Mouse (Mus musculus): ENCODE measurements at regions not wholly inside any gene's neighbourhood (a gene's known extent, or its start where the extent isn't known, plus 50 kb on each side); places are given as distances from the start of the nearest gene placed in this dataset.

DNA sequence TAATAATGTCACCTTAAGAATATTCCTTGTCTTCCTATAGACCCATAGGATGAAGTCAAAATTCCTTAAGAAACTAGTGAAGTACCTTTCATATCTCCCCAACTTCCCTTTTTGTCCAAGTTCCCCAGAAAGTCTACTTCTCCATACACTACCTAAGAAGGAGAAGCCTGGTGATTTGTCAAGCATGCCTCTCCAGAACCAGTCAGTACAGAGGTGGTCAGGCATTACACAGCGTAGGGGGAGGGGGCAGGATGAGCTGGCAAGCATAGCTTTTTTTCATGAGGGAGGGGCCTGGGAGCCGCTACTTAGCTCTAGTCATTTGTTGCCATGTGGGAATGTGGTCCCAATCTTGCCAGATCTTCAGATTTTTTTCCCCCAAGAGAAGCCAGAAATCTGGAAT, 54.0 kb upstream of the Satb2 start:
- no peak for DNase-seq

DNA sequence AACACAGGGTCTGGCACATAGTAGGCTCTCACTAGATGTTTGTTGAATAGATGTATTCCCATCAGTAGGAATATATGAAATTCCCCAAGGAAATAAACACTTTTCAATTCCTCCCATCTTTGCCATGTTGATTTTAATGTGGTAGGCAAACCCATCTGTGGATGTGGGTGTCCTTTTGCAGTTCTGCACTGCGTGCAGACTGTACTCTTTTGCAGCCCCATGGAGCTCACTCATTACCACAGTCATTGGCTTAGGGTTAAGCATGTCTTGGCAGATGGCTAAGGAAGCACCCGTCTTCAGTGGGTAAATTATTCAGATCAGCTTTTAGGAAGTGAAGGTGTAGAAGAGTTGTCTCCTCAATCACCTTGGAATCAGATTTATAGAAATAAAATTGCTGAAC, 54.8 kb upstream of the Satb2 start:
- no peak for DNase-seq

DNA sequence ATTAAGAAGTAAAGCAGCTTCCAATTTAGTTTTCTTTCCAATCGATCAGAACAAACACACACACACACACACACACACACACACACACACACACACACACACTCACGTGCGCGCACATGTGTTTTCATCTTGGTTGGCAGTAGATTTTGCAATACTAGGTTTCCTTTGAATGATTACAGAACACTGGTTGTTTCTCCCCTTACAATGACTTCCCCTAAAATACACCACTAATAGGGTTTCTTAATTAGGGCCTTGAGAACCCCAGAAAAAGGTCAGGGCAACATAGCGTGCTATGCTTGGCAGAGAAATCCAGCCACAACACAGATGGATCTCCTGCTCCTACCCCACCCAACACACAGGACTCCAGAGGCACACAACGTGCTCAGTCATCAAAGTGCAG, 56.0 kb upstream of the Satb2 start:
- no peak for DNase-seq

DNA sequence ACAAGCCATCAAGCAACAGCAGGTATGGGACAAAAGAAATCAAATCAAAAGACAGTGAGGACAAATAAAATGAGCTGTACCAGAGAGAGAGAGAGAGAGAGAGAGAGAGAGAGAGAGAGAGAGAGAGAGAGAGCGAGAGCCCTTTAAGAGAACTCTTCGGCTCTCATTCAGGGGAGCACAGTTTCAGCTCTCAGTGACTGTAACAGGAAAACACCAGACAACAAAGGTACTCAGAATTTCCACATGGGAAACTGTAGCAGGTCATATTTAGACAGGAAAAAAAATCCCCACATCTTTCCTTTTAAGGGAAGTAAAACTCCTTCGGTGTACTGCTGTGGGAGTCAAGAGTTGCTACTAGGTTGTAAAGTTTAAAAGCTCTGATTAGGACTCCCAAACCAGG, 57.9 kb upstream of the Satb2 start:
- DNase-seq = no peak

DNA sequence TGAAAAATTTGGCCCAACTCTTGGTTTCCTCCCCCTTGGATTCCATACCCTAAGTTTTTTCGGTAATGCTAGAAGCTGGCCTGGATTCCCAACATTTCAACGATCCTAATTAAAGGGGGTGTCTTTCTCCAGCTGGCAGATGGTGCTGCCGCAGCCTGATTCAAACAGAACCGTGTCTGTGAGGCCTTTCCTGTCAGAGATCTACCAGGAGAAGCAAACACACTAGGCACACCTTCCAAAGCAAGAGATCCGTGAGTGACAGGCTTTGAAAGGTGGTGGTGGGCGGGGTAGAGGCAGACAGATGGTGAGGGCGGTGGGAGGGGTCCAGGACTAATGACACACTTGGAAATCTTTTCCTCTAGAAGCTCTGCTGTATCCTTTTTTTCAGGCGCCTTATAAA, 61.8 kb upstream of the Satb2 start:
- DNase-seq = no peak

DNA sequence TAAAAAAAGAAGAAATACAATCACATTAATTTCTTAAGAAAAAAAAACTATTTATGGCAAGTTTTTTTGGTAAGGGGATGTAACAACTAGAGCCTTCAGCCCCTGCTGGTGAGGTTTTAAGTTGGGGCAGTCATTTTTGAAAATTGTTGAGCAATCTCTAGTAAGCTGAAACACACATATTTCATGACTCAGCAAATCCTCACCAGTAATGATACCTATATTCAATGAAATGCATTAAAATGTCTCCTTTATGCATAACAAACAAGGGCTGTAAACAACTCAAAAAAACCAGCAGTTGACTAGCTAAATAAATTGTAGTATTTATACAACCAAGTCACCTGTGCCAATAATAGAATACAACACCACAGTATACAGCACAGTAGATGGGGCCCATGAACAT, 63.1 kb upstream of the Satb2 start:
- DNase-seq = no peak

DNA sequence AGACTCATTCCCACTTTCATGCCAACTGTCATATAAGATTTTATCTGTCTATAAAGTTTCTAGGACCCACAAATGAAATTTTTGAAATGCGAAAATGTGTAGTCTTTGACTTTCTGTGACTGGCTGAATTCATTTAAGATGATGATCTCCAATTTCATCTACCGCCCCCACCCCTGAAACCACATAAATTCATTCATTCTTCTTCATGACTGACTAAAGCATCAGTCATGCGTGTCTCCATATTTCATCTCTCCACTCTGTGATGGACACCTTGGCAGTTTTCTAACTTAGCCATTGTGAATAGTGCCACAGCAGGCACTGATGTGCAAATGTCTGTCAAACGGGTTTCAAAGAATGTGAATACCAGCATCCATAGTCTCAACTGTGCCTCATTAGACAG, 75.4 kb upstream of the Satb2 start:
- no peak for DNase-seq

DNA sequence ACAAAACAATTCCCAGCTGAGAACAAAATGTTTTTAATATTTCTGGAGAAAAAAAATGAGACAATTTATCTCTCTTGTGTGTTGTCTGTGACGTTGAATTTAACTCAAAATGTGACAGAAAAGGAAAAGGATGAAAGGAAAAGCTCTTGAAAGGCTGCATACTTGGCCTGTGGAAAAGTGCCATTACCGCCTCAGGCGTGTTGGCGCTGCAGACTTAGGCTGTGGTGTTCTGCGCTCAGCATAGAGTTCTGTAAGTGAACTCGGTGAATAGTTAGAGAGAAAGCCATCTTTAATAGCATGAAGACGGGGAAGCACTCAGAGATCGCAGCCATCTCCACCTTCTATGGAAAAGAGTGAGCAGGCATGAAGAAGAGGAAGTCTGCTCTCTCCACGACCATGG, 77.5 kb upstream of the Satb2 start:
- no peak for DNase-seq

DNA sequence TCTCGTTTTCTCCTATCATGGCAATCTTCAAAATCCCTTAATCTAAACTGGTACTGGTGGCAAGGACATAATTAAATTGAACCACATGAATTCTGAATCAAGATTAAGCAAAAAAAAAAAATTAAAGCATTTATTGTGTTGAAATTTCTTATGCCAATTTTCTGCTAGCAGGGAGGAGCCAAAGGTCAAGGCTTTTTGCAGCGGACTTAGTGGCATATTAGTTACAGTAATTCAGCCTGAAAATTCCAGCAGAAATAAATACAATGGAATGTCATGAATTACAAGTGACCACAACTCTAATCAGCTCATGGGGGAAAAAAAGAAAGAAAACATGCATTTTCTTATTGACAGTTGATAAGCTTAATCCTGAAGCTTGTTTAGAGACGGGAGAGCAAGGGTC, 80.8 kb upstream of the Satb2 start:
- DNase-seq = no peak

DNA sequence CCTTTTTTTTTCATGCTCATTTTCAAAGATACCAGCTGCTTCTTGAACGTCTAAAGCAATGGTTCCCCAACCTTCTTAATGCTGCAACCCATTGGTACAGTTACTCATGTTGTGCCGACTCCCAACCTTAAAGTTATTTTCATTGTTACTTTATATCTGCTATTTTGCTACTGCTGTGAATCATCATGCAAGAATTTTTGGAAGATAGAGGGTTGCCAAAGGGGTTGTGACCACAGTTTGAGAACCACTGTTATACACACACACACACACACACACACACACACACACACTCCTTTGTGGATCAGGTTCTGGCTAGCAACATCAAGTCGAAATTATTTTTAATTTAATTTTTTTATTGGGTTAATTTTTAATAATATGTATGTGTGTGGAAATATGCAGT, 96.8 kb upstream of the Satb2 start:
- no peak for DNase-seq

DNA sequence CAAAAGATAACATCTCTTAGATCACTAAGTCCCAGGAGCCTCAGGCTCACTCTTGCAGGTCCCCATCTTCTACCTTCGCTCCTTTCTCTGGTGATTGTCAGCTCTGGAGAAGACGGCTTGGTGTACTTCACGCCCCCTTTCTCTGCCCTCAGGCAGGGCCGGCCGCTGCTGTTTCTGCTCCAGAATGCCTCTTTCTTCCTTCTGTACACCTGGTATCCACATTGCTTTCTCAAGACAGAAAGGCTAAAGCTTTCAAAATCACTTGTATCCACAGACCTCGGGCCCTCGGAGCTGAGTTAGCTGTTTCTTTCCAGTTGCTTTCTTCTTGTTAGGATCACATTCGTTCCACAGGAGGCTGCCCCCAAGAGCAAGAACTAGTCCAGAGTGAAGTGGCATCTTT, 98.2 kb upstream of the Satb2 start:
- no peak for DNase-seq

DNA sequence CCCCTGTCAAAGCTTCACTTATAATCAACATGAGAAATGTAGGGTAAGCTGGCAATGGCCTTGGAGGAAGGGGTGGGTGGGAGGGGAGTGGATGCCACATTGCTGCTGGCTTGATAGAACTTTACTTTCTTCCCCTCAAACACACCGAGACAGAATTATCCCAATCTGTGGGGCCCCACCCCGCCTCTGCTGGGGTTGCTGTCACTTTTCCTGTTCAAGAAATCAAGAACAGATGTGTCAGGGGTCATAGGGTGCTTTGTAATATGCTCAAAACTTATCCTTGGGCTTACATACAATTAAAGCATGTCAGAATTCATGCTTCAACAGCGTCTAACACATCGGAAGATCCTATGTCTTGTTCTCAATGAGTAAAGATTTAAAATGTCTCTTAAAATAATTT, 101.9 kb upstream of the Satb2 start:
- no peak for DNase-seq

DNA sequence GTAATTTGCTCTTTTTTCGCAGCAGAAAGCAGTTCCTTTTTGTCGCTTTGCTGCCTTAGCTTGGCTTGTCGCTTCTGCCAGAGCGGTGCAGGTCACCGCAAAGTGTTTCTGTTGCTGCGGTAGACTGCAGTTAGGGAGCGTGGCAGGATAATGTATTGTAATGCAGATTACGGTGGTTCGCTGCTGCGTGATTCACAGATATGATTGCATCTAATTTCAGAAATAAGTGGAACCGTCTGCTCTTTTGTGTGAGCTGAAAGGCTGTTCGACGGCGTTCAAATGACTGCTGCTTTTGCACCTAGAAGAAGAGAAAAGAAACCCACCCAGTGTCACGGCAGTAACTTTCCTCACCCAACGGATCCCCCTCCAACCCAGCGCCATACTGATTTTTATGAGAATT, 104.7 kb upstream of the Satb2 start:
- no peak for DNase-seq

DNA sequence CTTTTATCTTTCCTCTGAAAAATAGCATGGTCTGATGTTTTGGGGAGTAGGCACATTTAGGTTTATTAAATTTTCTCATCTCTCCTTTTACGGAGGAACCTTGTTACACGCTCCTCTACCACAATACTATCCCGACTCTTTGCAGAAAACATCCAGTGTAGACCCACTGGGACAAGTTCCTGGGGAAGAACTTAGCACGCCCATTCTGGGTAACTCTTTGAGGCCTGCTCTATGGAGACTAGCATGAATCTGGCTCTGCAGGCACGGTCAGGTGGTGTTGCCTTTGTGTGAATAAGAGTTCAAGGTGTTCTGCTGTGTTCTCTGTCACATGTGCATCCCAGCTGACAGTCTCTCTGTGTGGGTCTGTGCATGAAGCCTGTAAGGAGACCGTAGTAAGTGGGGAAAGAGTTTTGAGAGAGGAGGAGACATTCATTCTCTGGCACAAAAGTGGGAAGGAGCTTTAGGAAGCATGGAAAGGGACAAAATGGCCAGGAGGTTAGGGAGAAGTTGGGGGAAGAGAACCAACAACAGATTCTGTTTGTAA, 105.2 kb upstream of the Satb2 start:
- DNase-seq = no peak

DNA sequence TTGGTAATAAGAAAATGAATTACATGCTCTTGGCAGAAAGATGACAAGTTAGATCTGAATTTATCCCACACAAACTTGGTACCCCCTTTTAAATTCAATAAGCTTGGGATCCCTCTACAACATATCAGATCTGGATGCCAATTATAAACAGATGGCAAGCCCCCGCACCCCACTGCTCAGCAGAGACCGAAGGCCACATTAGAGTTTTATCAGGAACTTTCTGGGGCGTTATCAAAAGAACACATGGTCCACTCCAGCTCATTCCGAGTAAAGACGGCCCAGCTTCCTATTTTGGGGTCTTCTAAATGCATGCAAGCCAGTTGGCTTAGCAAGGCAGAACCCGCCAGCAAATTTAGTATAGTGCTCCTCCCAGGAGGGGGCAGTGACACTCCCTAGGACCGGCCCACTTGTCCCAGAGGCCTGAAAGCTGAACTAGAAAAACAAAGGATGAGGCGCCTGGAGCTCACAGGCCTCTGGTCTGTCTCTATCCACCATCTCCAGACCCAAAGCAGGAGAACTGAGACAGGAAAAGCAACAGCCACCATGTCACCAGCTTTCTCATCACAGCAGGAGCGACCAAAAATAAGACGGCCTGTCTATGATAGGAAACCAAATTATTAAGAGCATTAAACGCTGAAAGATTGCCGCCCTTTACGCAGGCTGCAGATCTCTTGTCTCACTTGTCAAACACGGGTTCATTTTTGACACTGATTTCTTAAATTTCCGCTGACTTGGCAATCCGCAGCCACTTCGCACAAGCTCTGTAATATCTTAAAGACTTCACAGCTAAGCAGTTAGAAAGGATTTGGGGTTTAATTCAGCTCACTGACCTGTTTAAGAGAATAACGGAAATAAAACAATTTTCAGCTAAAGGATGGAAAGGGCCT, 117.2 kb upstream of the Satb2 start:
- DNase-seq = no peak

DNA sequence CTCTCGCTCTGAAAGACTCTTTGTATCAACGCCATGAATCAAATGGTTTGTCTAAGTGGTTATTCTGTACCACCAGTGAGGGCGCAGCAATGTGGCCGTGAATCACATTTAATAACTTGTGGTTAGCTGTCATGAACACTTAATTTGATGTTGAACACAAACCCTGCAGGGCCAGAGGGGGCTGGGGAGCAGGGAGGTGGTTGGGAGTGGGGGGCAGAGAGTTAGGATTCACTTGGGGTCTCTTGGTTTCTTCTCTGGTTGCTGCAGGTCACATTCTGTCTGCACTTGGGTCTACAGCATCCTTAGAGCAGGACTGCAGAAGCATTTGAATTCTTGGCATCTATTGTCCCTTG, 117.8 kb upstream of the Satb2 start:
- no peak for DNase-seq

DNA sequence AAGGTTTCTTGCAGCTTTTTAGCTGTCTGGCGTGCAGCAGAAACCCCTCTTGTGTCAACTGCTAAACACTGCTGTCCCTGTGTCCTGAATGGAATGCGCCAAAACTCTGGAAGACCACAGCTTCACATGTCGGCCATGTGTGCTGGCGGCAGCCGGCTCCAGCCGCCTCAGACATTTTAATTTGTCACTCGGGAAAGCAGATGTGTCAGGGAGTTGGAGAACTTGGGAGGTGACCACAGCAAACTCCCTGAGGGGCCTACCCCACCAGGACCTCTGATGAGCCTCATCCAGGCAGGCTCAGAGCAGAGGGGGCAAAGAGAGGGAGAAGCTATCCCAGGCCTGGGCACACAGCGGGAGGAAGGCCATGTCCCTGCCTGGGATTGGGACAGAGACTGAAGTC, 118.3 kb upstream of the Satb2 start:
- no peak for DNase-seq

DNA sequence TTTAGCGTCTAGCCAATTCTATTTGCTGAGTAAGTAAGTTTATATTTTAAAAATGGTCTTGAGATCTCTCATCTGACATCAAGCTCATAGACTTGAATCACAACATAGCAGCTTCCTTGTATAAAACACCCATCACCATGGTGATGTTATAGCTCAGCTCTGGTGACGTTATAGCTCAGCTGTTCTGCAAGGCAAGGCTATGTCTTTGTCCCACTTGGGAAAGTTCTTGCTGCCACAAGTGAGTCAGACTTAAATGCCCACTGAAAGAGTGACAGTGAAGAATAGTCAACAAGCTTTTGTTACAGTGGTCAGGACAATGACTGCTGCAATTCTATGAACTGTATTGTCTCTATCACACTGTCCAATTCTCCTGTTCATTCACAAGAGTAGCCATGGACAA, 122.2 kb upstream of the Satb2 start:
- no peak for DNase-seq

DNA sequence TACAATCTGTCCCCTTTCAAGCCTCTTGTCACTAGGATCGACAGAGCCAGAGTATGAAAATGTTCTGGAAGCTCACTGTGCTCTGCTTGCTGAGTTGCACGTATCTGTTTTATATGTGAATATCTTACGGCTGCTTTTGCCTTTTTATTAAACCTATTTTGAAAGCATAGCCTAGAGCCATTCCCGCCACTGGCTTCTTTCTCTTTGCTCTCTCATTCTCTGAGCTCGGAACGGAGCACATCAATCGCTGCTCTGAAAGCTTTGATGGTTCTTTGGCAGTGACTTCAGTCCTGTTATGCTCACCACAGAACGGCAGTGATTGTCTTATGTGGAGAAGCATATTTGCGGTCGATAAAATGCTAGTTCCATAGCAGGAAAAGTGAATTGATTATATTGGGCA, 128.9 kb upstream of the Satb2 start:
- DNase-seq = no peak

DNA sequence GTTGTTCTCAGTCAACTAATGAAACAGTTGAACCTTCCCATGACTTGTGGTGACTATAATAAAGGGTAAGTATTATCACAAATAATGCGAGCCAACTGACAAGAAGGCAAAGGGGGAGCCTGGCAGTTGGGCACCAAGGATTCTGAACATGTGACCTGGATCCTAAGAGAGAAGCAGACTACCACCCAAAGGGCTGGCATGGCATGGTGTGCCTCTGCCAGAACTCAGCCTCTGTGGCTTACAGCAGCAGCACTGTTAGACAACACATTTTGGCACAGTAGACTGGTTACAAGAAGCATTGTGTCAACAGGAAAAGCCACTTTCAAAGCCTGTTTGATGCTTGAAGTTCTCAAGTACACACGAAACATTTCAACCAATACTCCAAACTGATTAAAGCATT, 142.2 kb upstream of the Satb2 start:
- DNase-seq = no peak

DNA sequence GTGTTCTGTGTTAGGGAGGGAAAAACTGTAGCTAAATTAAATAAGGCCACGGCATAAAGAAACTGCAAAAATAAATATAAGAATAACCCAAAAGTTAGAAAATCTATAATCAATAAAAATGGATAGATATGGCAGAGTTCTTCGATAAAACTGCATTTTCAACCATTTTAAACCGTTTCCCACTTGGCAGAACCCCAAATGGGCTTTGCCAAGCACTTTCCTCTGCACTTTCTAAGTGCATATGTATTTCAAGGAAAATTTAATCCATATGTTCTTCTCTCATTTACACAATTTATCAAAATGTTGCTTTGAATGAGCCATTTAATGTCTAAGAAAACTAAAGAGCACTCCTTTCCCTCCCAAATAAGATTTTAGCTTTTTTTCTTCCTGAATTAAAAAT, 165.7 kb upstream of the Satb2 start:
- no peak for DNase-seq

DNA sequence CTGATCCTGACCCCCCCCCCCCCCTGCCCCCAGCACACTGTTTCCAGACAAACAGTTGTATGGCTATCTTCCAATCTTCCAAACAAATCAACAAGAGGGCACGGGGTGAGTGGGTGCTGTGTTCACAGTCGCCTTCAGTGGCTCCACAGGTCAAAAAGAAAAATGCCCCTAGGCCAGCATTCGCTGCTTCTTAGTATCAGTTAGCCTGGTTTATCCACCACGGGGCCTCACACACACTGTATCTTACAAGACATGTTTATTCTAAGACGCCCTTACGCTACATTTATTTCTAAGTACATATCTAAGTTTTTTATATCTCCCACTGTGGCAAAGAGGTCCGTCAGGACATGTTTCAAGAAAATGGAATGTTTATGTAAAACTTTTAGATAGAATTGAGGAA, 177.4 kb upstream of the Satb2 start:
- no peak for DNase-seq

DNA sequence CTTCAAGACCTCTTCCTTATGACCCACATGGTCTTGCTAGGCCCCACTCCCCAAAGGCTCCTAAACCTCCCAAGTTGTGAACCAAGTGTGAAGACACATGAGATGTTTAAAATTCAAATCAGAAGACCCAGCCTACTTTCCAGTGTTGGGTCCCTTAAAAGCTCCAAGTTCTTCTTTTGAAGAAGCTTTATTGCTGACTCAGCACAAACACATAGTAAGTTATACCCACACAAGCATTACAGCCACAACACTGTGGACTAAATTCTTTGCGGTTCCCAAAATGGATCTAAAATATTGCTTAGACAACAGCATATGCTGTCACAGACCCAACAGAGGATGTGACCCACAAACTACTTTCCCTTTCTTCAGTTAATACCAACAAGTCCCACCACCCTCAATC, 186.0 kb upstream of the Satb2 start:
- no peak for DNase-seq

DNA sequence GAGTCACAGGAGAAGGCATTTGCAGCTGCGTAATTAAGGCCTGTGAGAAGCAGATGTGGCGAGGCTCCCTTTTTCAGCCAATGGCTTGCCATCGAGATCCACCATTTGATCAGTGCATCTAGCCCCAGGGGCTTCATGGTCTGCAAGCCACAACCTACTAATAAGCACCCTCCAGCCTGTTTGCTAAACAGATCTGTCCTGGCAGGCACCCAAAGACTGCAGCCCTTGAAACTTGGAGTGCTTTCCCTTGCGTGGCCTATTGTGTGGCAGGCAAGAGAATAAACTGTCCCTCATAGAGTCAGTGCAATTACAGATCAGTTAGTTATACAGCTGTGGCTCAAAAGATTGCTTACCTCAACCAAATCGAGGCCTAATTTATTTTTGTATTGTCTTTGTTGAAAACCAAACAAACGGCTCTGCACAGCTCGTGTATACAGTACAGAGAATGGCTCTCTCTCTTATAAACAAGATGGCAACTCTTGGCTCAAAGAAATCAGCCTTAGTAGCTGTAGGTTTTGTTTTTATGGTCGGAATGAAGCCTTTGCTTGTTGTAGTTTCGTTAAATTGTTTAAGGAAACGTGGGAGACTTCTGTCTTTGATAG, 195.9 kb upstream of the Satb2 start:
- DNase-seq = no peak

All from gastrocnemius, postnatal 25 days (tissue).